In the genomic region with DNA sequence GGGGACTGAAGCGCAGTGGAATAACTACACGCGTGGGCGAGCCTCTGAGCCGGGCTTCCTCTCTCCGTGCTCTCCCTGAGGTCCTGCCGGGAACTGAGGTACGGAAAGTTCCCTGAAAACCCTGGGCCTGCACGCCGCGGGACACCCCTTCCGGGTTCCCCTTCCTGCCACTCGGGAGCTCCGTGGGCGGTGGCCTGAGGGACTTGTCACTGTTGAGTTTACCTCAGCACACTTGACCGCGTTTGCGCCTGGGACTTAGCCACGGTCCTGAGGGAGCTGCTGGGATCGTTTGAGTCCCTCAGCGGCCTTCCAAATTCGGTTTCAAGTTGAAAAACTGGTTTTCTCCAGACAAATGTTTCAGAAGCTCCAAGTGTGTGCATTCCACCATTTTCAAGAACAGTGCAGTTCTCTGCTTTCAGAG, we compare ENCODE assay signal across 8 mouse cellular contexts. TPM values are rescaled to one million over a fixed set of nuclear protein-coding genes. Genes with fewer than 3 reads are reported as not detected.
DNase-seq lines count a peak whose midpoint lies in the region; ATAC-seq and TF ChIP-seq lines count a peak whose summit lies in the region.

No protein-coding gene starts in this region.

- H3K9ac ChIP-seq in neural tube, embryonic 11.5 days (ENCODE audit: low read length): peak overlapping the region; percentile 85
- peak overlapping the region; percentile 95 for H3K9ac ChIP-seq in lung, embryonic 14.5 days

- H3K27me3 ChIP-seq in neural tube, embryonic 11.5 days (ENCODE audit: control insufficient read depth, insufficient read depth, low read length): no peaks in the 10 kb centered on the region
- H3K27me3 ChIP-seq in lung, embryonic 14.5 days (ENCODE audit: insufficient read depth, low read length): no peaks in the 10 kb centered on the region

- DNase-seq in neural tube, embryonic 11.5 days (ENCODE audit: low spot score): no peak
- no peak for DNase-seq in neural tube, embryonic 10.5 days (ENCODE audit: extremely low spot score, low spot score)
- DNase-seq in c-Kit-positive CD71-negative TER-119-negative erythroid progenitor cells, embryonic 14.5 days (ENCODE audit: low read depth): peak; percentile 37
- peak; percentile 27 for DNase-seq in gonadal fat pad, adult 2 months (ENCODE audit: low read depth)
- peak; percentile 83 for DNase-seq in kidney, adult 18-20 months
- peak; percentile 74 for DNase-seq in lung, embryonic 14.5 days
- DNase-seq in ovary, postnatal 14 days (ENCODE audit: low spot score): peak; percentile 53
- no peak for DNase-seq in yolk sac, embryonic 10.5 days (ENCODE audit: low spot score)

- no peak for TF ChIP-seq CTCF in lung, embryonic 14.5 days (IDR thresholded peaks at IDR 0.05; ENCODE audit: low read depth)

- H3K4me2 ChIP-seq in neural tube, embryonic 11.5 days (ENCODE audit: low read depth): peak overlapping the region; percentile 61
- H3K4me2 ChIP-seq in lung, embryonic 14.5 days: peak overlapping the region; percentile 86

- H3K36me3 ChIP-seq in neural tube, embryonic 11.5 days (ENCODE audit: control insufficient read depth, insufficient read depth, low read length): no peaks in the 10 kb centered on the region
- H3K36me3 ChIP-seq in lung, embryonic 14.5 days (ENCODE audit: insufficient read depth): peaks cover 6% of the 10 kb centered on the region

- H3K9me3 ChIP-seq in neural tube, embryonic 11.5 days (ENCODE audit: control insufficient read depth, low read length): no peaks in the 10 kb centered on the region
- no peaks in the 10 kb centered on the region for H3K9me3 ChIP-seq in lung, embryonic 14.5 days (ENCODE audit: low read depth, low read length)

- WGBS in neural tube, embryonic 11.5 days: under 1% methylated on average over 22 of the region's 22 CpGs
- 0% methylated on average over 22 of the region's 22 CpGs for WGBS in lung, embryonic 14.5 days

- no peak; the same call in 1 of the 2 replicates for ATAC-seq in neural tube, embryonic 11.5 days (ENCODE audit: insufficient read depth, low FRiP score, low TSS enrichment)
- ATAC-seq in lung, embryonic 14.5 days (ENCODE audit: insufficient read depth): peak; percentile 53

- peak overlapping the region; percentile 93 for H3K27ac ChIP-seq in neural tube, embryonic 11.5 days (ENCODE audit: low read depth, low read length)
- H3K27ac ChIP-seq in lung, embryonic 14.5 days (ENCODE audit: low read depth): peak overlapping the region; percentile 97

- H3K4me1 ChIP-seq in neural tube, embryonic 11.5 days (ENCODE audit: control insufficient read depth, insufficient read depth, low read length): peaks cover 3% of the 10 kb centered on the region
- H3K4me1 ChIP-seq in lung, embryonic 14.5 days (ENCODE audit: insufficient read depth): peaks cover 8% of the 10 kb centered on the region; the same call in 1 of the 2 replicates

- peak overlapping the region; percentile 96 for H3K4me3 ChIP-seq in neural tube, embryonic 11.5 days (ENCODE audit: low read depth, low read length)
- H3K4me3 ChIP-seq in lung, embryonic 14.5 days (ENCODE audit: low read depth, low read length): peak overlapping the region; percentile 94

RNA-seq across cellular contexts. Expression of gene Ints13, which starts 0.5 kb away (rescaled TPM):
- polyA plus RNA-seq in neural tube, embryonic 11.5 days (2014; fragmentation: Nextera tagmentation; extraction: Ambion mirVana): 79.3 and 86.6 TPM in 2 replicates
- 15.9 and 18.6 TPM in 2 replicates for polyA plus RNA-seq in gonadal fat pad, adult 2 months (2012; rRNA removed)
- polyA plus RNA-seq in lung, embryonic 14.5 days (2014; fragmentation: Nextera tagmentation; extraction: Ambion mirVana): 62.7 and 70.2 TPM in 2 replicates

RNA-seq across cellular contexts. Expression of gene Fgfr1op2, which starts 1.1 kb away (rescaled TPM):
- 78.2 and 82.7 TPM in 2 replicates for polyA plus RNA-seq in neural tube, embryonic 11.5 days (2014; fragmentation: Nextera tagmentation; extraction: Ambion mirVana)
- polyA plus RNA-seq in gonadal fat pad, adult 2 months (2012; rRNA removed): 78.5 and 81.3 TPM in 2 replicates
- 108 and 110 TPM in 2 replicates for polyA plus RNA-seq in lung, embryonic 14.5 days (2014; fragmentation: Nextera tagmentation; extraction: Ambion mirVana)

Comparison
In these comparisons a context has a peak if more than half of its experiments do, and no peak if none do; other contexts are left out.
1. DNase-seq: peak in c-Kit-positive CD71-negative TER-119-negative erythroid progenitor cells, embryonic 14.5 days (single experiment), gonadal fat pad, adult 2 months (single experiment), kidney, adult 18-20 months (single experiment), lung, embryonic 14.5 days (single experiment) and ovary, postnatal 14 days (single experiment); none in neural tube, embryonic 11.5 days (single experiment), neural tube, embryonic 10.5 days (single experiment) and yolk sac, embryonic 10.5 days (single experiment).